Mouse (Mus musculus) E14TG2a.4 (cell line): ENCODE data around the gene Galnt7.

Experiments used
- CTCF ChIP-seq: conservative IDR thresholded peaks from 2 replicates; pipeline ENCODE4 v1.5.1; 2014; ENCODE audit warnings: low read length
- NANOG ChIP-seq: IDR thresholded peaks from 2 replicates; pipeline ENCODE4 v1.6.1; 2014; ENCODE audit warnings: borderline replicate concordance, low read length, mixed read lengths
- POU5F1 ChIP-seq: IDR thresholded peaks from 2 replicates; pipeline ENCODE4 v1.6.1; 2014; ENCODE audit warnings: low read length, borderline replicate concordance

- TF ChIP-seq CTCF: no peak
- no peak for TF ChIP-seq POU5F1
- TF ChIP-seq NANOG: no peak
These were observed 67.7 kb downstream of the Galnt7 start for GRCm38 (mm10) chr8:57585128-57585442.
